Mouse (Mus musculus) heart, adult 2 months (tissue): ENCODE results near the gene Rpl36-ps4. TPM values are rescaled to one million over a fixed set of nuclear protein-coding genes. Genes with fewer than 3 reads are reported as not detected.
"Not testable (repeated sequence)": the region's sequence is repeated elsewhere in the genome, so short reads cannot be mapped to it uniquely, and the experiment has no call there.

ENCODE experiments used
- DNase-seq, 2 experiments: peaks; one replicate each; pipeline ENCODE4 v3.0.0; 2021
- H3K27ac ChIP-seq: fragments of 200-600 bp; 2 replicates; pipeline ENCODE4 v1.8.1; 2022
- H3K27me3 ChIP-seq: fragments of 200-500 bp; 2 replicates; pipeline ENCODE4 v1.6.1; 2012; ENCODE audit warnings: mild to moderate bottlenecking, low read length, inconsistent platforms, mixed read lengths; ENCODE audit not compliant: control insufficient read depth, insufficient read depth
- H3K36me3 ChIP-seq: fragments of 200-500 bp; 2 replicates; pipeline ENCODE4 v1.6.1; 2012; ENCODE audit warnings: low read length, inconsistent platforms; ENCODE audit not compliant: control insufficient read depth, insufficient read depth
- H3K4me1 ChIP-seq: fragments of 200-500 bp; 2 replicates; pipeline ENCODE4 v1.6.1; 2011; ENCODE audit warnings: low read length; ENCODE audit not compliant: control insufficient read depth, insufficient read depth
- H3K4me3 ChIP-seq: fragments of 200-600 bp; 2 replicates; pipeline ENCODE4 v1.8.1; 2022
- H3K79me2 ChIP-seq: fragments of 200-500 bp; replicated peaks from 2 replicates; pipeline ENCODE4 v1.6.1; 2012; ENCODE audit warnings: mild to moderate bottlenecking, inconsistent platforms, low read length, moderate library complexity, mixed read lengths; ENCODE audit not compliant: control insufficient read depth, insufficient read depth
- H3K9ac ChIP-seq: fragments of 200-500 bp; 2 replicates; pipeline ENCODE4 v1.6.1; 2012; ENCODE audit warnings: low read depth, mild to moderate bottlenecking, control low read depth, inconsistent platforms, low read length, mixed read lengths
- CTCF ChIP-seq: fragments of 200-600 bp; IDR thresholded peaks from 2 replicates; pipeline ENCODE4 v1.8.1; 2022; ENCODE audit warnings: antibody characterized with exemption, mild to moderate bottlenecking, moderate library complexity
- EP300 ChIP-seq: fragments of 200-500 bp; IDR thresholded peaks from 2 replicates; pipeline ENCODE4 v1.6.1; 2011; ENCODE audit warnings: low read depth, low read length, control low read depth; ENCODE audit not compliant: insufficient read depth
- POLR2A ChIP-seq: fragments of 200-500 bp; IDR thresholded peaks from 2 replicates; pipeline ENCODE4 v1.6.1; 2011; ENCODE audit warnings: mild to moderate bottlenecking, low read depth, low read length, control low read depth; ENCODE audit not compliant: insufficient read depth
- WGBS: fragments of 180-500 bp; shearing (Covaris S2); methylation state at CpG from one replicate; pipeline ENCODE4 v1.1.7; 2018; 5-methylcytosine and 5-hydroxymethylcytosine counted together
- intact Hi-C: fragments of 180-260 bp; cut with DNase I; formaldehyde crosslinking; loops from one replicate; pipeline ENCODE4 v1.15.1; 2025
- polyA plus RNA-seq: library from polyadenylated mRNA; depleted of rRNA; stranded (reverse); fragments of >200 nt; gene quantifications from 2 replicates; pipeline ENCODE4 v1.2.3, GENCODE M21; 2012; rRNA removed
- total RNA-seq, 2 experiments: library from RNA; stranded (reverse); gene quantifications; 2 replicates each; pipeline ENCODE4 v1.2.3; 2021

Rpl36-ps4 gene
- total and polyA plus RNA-seq, 3 experiments = not detected

GRCm38 (mm10) chr17:87958283-87958682, 37.5 kb downstream of the Rpl36-ps4 start:
- no peaks in the 10 kb centered on the region for H3K79me2 ChIP-seq
- DNase-seq = no peak
- H3K27ac ChIP-seq = no peak overlapping the region
- H3K36me3 ChIP-seq = no peaks in the 10 kb centered on the region
- peaks cover 1% of the 10 kb centered on the region; the same call in 1 of the 2 replicates for H3K27me3 ChIP-seq
- H3K9ac ChIP-seq = no peak overlapping the region
- H3K4me1 ChIP-seq = no peaks in the 10 kb centered on the region
- TF ChIP-seq EP300 (no peak), CTCF (0 out of 2 replicates have a peak, but pooled peaks have one; percentile 12)
- intact Hi-C loops = no loop called here
- H3K4me3 ChIP-seq = no peak overlapping the region
- 62% methylated on average over 8 of the region's 8 CpGs for WGBS

GRCm38 (mm10) chr17:87959406-87959805, 38.6 kb downstream of the Rpl36-ps4 start:
- 88% methylated on average over 11 of the region's 11 CpGs for WGBS
- H3K79me2 ChIP-seq, DNase-seq, H3K4me3 ChIP-seq, intact Hi-C loops, H3K36me3 ChIP-seq, H3K27ac ChIP-seq, H3K27me3 ChIP-seq, H3K9ac ChIP-seq, H3K4me1 ChIP-seq: not testable (repeated sequence)

GRCm38 (mm10) chr17:87959931-87960330, 39.2 kb downstream of the Rpl36-ps4 start:
- H3K4me3 ChIP-seq, H3K9ac ChIP-seq, H3K79me2 ChIP-seq, H3K27ac ChIP-seq, H3K4me1 ChIP-seq, DNase-seq, H3K27me3 ChIP-seq, intact Hi-C loops, H3K36me3 ChIP-seq: not testable (repeated sequence)
- 82% methylated on average over 5 of the region's 5 CpGs for WGBS

GRCm38 (mm10) chr17:87963081-87964075, 42.6 kb downstream of the Rpl36-ps4 start:
- no peak overlapping the region for H3K4me3 ChIP-seq
- no peak for DNase-seq
- 89% methylated on average over 13 of the region's 14 CpGs for WGBS
- intact Hi-C loops = no loop called here
- no peaks in the 10 kb centered on the region for H3K36me3 ChIP-seq
- no peak for TF ChIP-seq EP300
- TF ChIP-seq POLR2A = no peak
- no peak for TF ChIP-seq CTCF
- no peaks in the 10 kb centered on the region for H3K4me1 ChIP-seq
- H3K27ac ChIP-seq = no peak overlapping the region
- no peaks in the 10 kb centered on the region for H3K79me2 ChIP-seq
- no peak overlapping the region for H3K9ac ChIP-seq
- H3K27me3 ChIP-seq = no peaks in the 10 kb centered on the region

GRCm38 (mm10) chr17:87968483-87968926, 47.7 kb downstream of the Rpl36-ps4 start:
- intact Hi-C loops, H3K4me1 ChIP-seq, DNase-seq, H3K4me3 ChIP-seq, H3K79me2 ChIP-seq, H3K9ac ChIP-seq, H3K27me3 ChIP-seq, H3K27ac ChIP-seq, H3K36me3 ChIP-seq: not testable (repeated sequence)
- peak; percentile 40 for TF ChIP-seq CTCF
- WGBS = 41% methylated on average over 6 of the region's 8 CpGs

Other genes starting within 250 kb of the Rpl36-ps4 start
- gene Msh2, start 248.6 kb upstream of the Rpl36-ps4 start, total RNA-seq = 10 to 100 TPM; 12.7 to 13.7 TPM
- 4.9 and 9.3 TPM in 2 replicates for gene Msh2, start 248.6 kb upstream of the Rpl36-ps4 start, polyA plus RNA-seq
- gene Kcnk12, start 123.0 kb upstream of the Rpl36-ps4 start, total RNA-seq = not detected
- gene Kcnk12, start 123.0 kb upstream of the Rpl36-ps4 start, polyA plus RNA-seq = 0.18 TPM in 1 of 2 replicates, not detected in the other
- gene Msh6, start 54.1 kb downstream of the Rpl36-ps4 start, total RNA-seq = 1 to 10 TPM; 8.2 to 8.6 TPM
- 1.5 and 3.3 TPM in 2 replicates for gene Msh6, start 54.1 kb downstream of the Rpl36-ps4 start, polyA plus RNA-seq
- gene Fbxo11, start 144.3 kb downstream of the Rpl36-ps4 start, total RNA-seq = 10 to 100 TPM; 31.2 to 35.1 TPM
- gene Fbxo11, start 144.3 kb downstream of the Rpl36-ps4 start, polyA plus RNA-seq = 13.4 and 27.9 TPM in 2 replicates